Mouse (Mus musculus): ENCODE measurements around the gene Faap100. TPM values are rescaled to one million over a fixed set of nuclear protein-coding genes. Genes with fewer than 3 reads are reported as not detected.
"Not testable (repeated sequence)": the region's sequence is repeated elsewhere in the genome, so short reads cannot be mapped to it uniquely, and the experiment has no call there.

Faap100 gene
- total and polyA plus RNA-seq, 2 experiments from 2014 or later: 28.6 to 70.5 TPM

GRCm38 (mm10) chr11:120417852-120418251 is 39.3 kb upstream of the Faap100 start:
- ATAC-seq (ENCODE audit: insufficient read depth, low read depth) (no peak), DNase-seq (ENCODE audit: low spot score) (no peak)
- TF ChIP-seq EP300 (IDR thresholded peaks at IDR 0.05; ENCODE audit: low read depth) (no peak), CTCF (IDR thresholded peaks at IDR 0.05; ENCODE audit: low read depth) (no peak)
- no peaks in the 10 kb centered on the region for H3K4me1 ChIP-seq (ENCODE audit: control insufficient read depth, insufficient read depth)
- H3K36me3 ChIP-seq (replicated peaks; ENCODE audit: control insufficient read depth, insufficient read depth, low read length): peaks cover 90% of the 10 kb centered on the region
- H3K4me2 ChIP-seq (ENCODE audit: low read depth, low read length): no peak overlapping the region
- H3K9ac ChIP-seq (replicated peaks; ENCODE audit: low read depth, low read length): no peak overlapping the region
- no peak overlapping the region for H3K4me3 ChIP-seq (ENCODE audit: low read depth, low read length)
- no peak overlapping the region for H3K27ac ChIP-seq (ENCODE audit: low read depth)
- no peaks in the 10 kb centered on the region for H3K9me3 ChIP-seq (replicated peaks; ENCODE audit: control insufficient read depth, low read length)
- no peaks in the 10 kb centered on the region for H3K27me3 ChIP-seq (ENCODE audit: control insufficient read depth, insufficient read depth, low read length)
- WGBS: 59% methylated on average over 7 of the region's 7 CpGs

GRCm38 (mm10) chr11:120413621-120414020 is 35.1 kb upstream of the Faap100 start:
- not testable (repeated sequence) for H3K27ac ChIP-seq (ENCODE audit: low read depth); H3K9me3 ChIP-seq (replicated peaks; ENCODE audit: control insufficient read depth, low read length); H3K4me1 ChIP-seq (ENCODE audit: control insufficient read depth, insufficient read depth); H3K4me2 ChIP-seq (ENCODE audit: low read depth, low read length); DNase-seq (ENCODE audit: low spot score); ATAC-seq (ENCODE audit: insufficient read depth, low read depth); H3K4me3 ChIP-seq (ENCODE audit: low read depth, low read length); H3K9ac ChIP-seq (replicated peaks; ENCODE audit: low read depth, low read length); H3K27me3 ChIP-seq (ENCODE audit: control insufficient read depth, insufficient read depth, low read length)
- peaks cover 90% of the 10 kb centered on the region for H3K36me3 ChIP-seq (replicated peaks; ENCODE audit: control insufficient read depth, insufficient read depth, low read length)
- WGBS: 97% methylated on average over 7 of the region's 10 CpGs

GRCm38 (mm10) chr11:120406445-120406844 is 27.9 kb upstream of the Faap100 start:
- ATAC-seq (ENCODE audit: insufficient read depth, low read depth): no peak
- WGBS: 88% methylated on average over 1 of the region's 1 CpGs
- H3K36me3 ChIP-seq (replicated peaks; ENCODE audit: control insufficient read depth, insufficient read depth, low read length): peaks cover 98% of the 10 kb centered on the region

GRCm38 (mm10) chr11:120405867-120406266 is 27.3 kb upstream of the Faap100 start:
- DNase-seq (ENCODE audit: low spot score) (no peak), ATAC-seq (ENCODE audit: insufficient read depth, low read depth) (no peak)
- H3K9me3 ChIP-seq (replicated peaks; ENCODE audit: control insufficient read depth, low read length): no peaks in the 10 kb centered on the region
- H3K27me3 ChIP-seq (ENCODE audit: control insufficient read depth, insufficient read depth, low read length): no peaks in the 10 kb centered on the region
- H3K27ac ChIP-seq (ENCODE audit: low read depth): no peak overlapping the region
- 80% methylated on average over 3 of the region's 3 CpGs for WGBS
- TF ChIP-seq EP300 (IDR thresholded peaks at IDR 0.05; ENCODE audit: low read depth): no peak
- TF ChIP-seq CTCF (IDR thresholded peaks at IDR 0.05; ENCODE audit: low read depth): no peak
- H3K4me3 ChIP-seq (ENCODE audit: low read depth, low read length): no peak overlapping the region
- H3K4me2 ChIP-seq (ENCODE audit: low read depth, low read length): no peak overlapping the region
- peaks cover 98% of the 10 kb centered on the region for H3K36me3 ChIP-seq (replicated peaks; ENCODE audit: control insufficient read depth, insufficient read depth, low read length)
- H3K9ac ChIP-seq (replicated peaks; ENCODE audit: low read depth, low read length): no peak overlapping the region
- no peaks in the 10 kb centered on the region for H3K4me1 ChIP-seq (ENCODE audit: control insufficient read depth, insufficient read depth)

More at GRCm38 (mm10) chr11:120406445-120406844, 27.9 kb upstream of the Faap100 start:
- Histone ChIP-seq H3K27ac (ENCODE audit: low read depth) (no peak overlapping the region), H3K4me3 (ENCODE audit: low read depth, low read length) (no peak overlapping the region), H3K4me2 (ENCODE audit: low read depth, low read length) (no peak overlapping the region), H3K27me3 (ENCODE audit: control insufficient read depth, insufficient read depth, low read length) (no peaks in the 10 kb centered on the region), H3K9ac (replicated peaks; ENCODE audit: low read depth, low read length) (no peak overlapping the region), H3K4me1 (ENCODE audit: control insufficient read depth, insufficient read depth) (no peaks in the 10 kb centered on the region), H3K9me3 (replicated peaks; ENCODE audit: control insufficient read depth, low read length) (no peaks in the 10 kb centered on the region)
- DNase-seq (ENCODE audit: low spot score): no peak
- TF ChIP-seq CTCF (IDR thresholded peaks at IDR 0.05; ENCODE audit: low read depth): no peak
- no peak for TF ChIP-seq EP300 (IDR thresholded peaks at IDR 0.05; ENCODE audit: low read depth)

GRCm38 (mm10) chr11:120404814-120405213 is 26.2 kb upstream of the Faap100 start:
- Histone ChIP-seq H3K9ac (replicated peaks; ENCODE audit: low read depth, low read length) (no peak overlapping the region), H3K27ac (ENCODE audit: low read depth) (no peak overlapping the region), H3K9me3 (replicated peaks; ENCODE audit: control insufficient read depth, low read length) (no peaks in the 10 kb centered on the region), H3K36me3 (replicated peaks; ENCODE audit: control insufficient read depth, insufficient read depth, low read length) (peaks cover 98% of the 10 kb centered on the region), H3K4me3 (ENCODE audit: low read depth, low read length) (no peak overlapping the region), H3K4me2 (ENCODE audit: low read depth, low read length) (no peak overlapping the region), H3K27me3 (ENCODE audit: control insufficient read depth, insufficient read depth, low read length) (no peaks in the 10 kb centered on the region), H3K4me1 (ENCODE audit: control insufficient read depth, insufficient read depth) (no peaks in the 10 kb centered on the region)
- 84% methylated on average over 1 of the region's 1 CpGs for WGBS
- TF ChIP-seq CTCF (IDR thresholded peaks at IDR 0.05; ENCODE audit: low read depth) (no peak), EP300 (IDR thresholded peaks at IDR 0.05; ENCODE audit: low read depth) (no peak)
- no peak for ATAC-seq (ENCODE audit: insufficient read depth, low read depth)
- no peak for DNase-seq (ENCODE audit: low spot score)

- H3K9me3 ChIP-seq (replicated peaks; ENCODE audit: control insufficient read depth, low read length): no peaks in the 10 kb centered on the region
- TF ChIP-seq EP300 (IDR thresholded peaks at IDR 0.05; ENCODE audit: low read depth): no peak
- H3K4me1 ChIP-seq (ENCODE audit: control insufficient read depth, insufficient read depth): no peaks in the 10 kb centered on the region
- 84% methylated on average over 2 of the region's 2 CpGs for WGBS
- peaks cover 82% of the 10 kb centered on the region for H3K36me3 ChIP-seq (replicated peaks; ENCODE audit: control insufficient read depth, insufficient read depth, low read length)
- no peak overlapping the region for H3K4me2 ChIP-seq (ENCODE audit: low read depth, low read length)
- ATAC-seq (ENCODE audit: insufficient read depth, low read depth) (no peak), DNase-seq (ENCODE audit: low spot score) (no peak)
- no peak overlapping the region for H3K27ac ChIP-seq (ENCODE audit: low read depth)
- H3K4me3 ChIP-seq (ENCODE audit: low read depth, low read length): no peak overlapping the region
- no peaks in the 10 kb centered on the region for H3K27me3 ChIP-seq (ENCODE audit: control insufficient read depth, insufficient read depth, low read length)
- no peak overlapping the region for H3K9ac ChIP-seq (replicated peaks; ENCODE audit: low read depth, low read length)
Observed at GRCm38 (mm10) chr11:120399319-120399718, 20.8 kb upstream of the Faap100 start.

Measured in heart, postnatal 0 days (tissue).